Mouse (Mus musculus) R1 (cell line): Measurements from ENCODE around the gene Gm14406.
"Not testable (repeated sequence)": the region's sequence is repeated elsewhere in the genome, so short reads cannot be mapped to it uniquely, and the experiment has no call there.

Source experiments
- DNase-seq: peaks from one replicate; pipeline ENCODE4 v3.0.0-alpha.2; 2018; ENCODE audit warnings: low read depth, low spot score

The Gm14406 gene

DNA sequence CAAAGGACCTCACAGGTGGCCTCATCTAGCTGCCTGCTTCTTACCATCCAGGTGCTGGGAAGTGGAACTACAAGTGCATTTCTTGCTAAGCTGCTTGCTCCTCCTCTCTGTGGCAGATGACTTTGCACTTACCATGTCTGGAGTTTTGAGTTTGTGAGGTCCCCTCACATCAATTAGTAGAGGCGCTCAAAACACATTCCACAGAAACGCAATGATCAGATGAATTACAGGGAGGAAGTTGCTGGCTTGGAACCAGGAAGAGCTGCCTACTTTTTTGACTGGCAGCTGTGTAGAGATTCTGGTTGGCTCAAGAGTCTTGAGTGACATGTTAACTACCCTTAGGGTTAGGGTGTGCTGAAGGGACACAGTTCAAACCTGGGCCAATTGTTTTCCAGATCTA is at the start of gene Gm14406:
Gene Gm14406 (minus strand): TSS at position 213 of the 400 bp plus-strand sequence.
- DNase-seq: peak; percentile 76

DNA sequence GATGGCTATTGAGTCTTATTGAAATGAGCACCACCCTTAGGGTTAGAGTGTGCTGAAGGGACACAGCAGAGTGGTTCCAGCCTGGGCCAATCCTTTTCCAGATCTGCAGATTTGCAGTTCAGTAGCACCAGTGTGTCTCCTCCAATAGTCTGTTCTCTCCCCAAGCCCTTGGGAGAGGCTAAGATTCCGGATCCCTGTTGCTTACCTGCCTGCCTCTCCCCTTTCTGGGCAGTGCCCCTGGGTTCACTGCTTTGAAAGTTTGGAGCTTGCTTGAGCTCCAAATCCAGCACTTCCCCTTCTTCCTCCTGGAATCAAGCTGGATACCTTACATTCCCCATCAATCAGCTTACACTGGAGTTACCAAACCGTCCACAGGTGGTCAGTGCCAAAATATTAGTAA is 2.9 kb downstream of the Gm14406 start:
- DNase-seq: not testable (repeated sequence)

DNA sequence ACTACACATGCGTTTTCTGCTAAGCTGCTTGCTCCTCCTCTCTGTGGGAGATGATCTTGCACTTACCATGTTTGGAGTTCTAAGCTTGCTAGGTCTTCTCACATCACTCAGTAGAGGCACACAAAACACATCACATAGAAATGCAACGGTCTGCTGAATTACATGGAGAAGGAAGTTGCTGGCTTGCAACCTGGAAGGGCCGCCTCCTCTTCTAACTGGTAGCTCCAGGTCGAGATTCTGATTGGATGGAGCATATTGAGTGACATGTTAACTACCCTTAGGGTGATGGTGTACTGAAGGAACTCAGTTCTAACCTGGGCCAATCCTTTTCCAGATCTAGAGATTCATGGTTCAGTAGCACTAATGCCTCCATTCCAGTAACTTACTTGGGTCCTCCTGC is 18.6 kb downstream of the Gm14406 start:
- peak; percentile 74 for DNase-seq

DNA sequence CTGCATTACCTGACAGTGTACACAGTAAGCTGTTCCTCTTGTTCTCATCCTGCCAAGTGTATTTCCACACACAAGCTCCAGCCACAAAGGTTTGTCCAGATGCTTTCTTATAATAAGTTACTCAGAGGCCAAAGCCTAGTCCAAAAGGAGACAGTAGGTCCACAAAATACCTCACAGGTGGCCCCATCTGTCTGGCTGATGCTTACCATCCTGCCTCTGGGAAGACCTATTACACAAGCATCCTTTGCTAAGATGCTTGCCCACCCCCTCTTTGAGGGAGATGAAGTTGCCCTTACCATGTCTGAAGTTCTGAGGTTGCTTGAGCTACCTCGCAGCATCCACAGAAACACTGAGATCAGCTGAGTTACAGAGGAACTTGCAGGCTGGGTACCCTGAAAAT is 22.7 kb downstream of the Gm14406 start:
- DNase-seq: not testable (repeated sequence)

DNA sequence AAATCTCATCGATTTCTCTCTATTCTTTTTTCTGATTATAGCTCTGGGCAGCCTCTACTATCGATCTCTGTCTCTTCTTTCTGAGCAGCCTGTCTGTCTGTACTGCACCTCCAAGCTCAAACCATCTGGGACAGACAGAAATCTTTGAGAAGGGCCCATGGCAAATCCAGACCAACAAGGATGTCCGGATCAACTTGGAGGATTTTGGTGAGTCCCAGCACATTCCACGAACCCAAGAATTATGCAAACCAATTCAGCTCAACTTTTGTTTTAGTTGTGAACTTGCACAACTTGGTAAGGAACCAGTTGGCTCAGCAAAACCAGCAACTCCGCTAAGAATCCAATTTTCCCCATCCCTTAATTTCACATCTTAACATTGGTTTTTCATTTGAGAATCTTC is 40.3 kb downstream of the Gm14406 start:
- DNase-seq: not testable (repeated sequence)

DNA sequence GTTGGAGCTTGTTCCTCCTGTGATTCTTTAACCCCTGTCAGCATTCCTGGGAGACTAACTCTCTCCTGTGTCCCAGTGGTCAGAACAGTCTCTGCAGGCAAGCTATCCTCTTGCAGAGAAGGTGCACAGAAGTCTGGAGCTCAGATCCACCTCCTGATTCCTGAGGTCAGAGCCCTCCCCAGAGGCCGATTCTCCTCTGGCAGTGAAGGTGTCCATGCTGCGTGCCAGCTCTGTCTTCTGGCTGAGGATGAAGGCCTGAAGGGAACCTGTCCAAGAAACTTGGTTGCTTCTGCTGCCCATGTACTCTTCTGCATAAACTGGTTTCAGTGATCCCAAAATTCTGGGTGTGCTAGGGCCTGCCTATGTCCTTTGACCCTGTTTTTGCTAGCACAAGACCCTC is 40.9 kb downstream of the Gm14406 start:
- DNase-seq: not testable (repeated sequence)

DNA sequence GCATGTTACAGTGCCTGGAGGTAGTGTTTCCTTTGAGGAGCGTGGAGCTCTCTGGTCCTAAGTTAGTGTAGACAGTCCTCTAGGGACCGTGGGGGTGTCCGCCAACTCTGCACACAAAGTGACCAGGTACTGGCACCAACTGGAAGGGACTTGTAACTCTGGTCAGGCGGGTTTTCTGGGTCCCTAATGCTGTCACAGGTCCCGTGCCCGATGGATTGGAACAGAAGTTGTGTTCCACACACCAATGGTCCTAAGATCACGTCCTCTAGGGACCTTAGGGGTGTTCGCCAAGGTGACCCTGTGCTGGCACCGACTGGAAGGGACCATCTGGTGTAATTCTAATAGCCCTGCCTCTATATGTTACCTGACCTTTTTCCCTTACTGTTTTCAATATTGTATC is 42.1 kb downstream of the Gm14406 start:
- no peak for DNase-seq

DNA sequence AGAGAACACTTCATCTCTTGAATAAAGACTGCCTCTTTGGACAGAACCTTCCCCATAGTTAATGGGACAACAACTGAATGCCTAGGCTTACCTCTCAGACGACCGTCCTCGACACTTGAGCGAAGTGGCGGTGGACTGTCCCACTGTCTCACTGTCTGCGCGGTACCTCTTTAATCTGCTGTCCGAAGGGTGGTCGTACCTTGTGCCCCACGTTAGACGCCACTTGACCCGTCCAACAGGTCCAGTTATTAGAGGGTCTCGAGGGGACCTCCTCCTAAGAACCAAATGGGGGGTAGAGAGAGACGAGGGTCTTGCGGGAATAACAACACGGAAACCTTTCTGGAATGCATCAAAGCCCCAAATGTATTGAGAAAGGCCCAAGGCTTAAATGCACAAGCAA is 53.8 kb downstream of the Gm14406 start:
- DNase-seq: not testable (repeated sequence)

DNA sequence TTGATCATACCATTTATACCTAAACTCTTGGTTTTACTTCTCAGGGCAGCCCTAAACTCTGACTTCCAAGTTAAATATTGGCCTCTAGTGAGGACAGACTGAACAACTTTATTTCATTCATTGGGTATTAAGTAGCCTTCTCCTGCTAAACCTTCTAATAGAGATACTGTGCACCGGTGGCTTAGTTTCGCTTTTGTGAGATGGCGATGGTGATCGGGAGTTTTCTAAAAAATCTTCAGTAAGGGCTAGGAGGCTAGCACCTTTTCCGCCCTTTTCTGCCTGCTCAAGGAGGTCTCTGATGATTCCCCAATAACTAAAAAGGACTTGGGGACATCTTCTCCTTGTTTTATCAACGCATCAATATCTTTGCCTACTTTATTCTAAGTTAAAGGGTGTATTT is 54.3 kb downstream of the Gm14406 start:
- DNase-seq: not testable (repeated sequence)

DNA sequence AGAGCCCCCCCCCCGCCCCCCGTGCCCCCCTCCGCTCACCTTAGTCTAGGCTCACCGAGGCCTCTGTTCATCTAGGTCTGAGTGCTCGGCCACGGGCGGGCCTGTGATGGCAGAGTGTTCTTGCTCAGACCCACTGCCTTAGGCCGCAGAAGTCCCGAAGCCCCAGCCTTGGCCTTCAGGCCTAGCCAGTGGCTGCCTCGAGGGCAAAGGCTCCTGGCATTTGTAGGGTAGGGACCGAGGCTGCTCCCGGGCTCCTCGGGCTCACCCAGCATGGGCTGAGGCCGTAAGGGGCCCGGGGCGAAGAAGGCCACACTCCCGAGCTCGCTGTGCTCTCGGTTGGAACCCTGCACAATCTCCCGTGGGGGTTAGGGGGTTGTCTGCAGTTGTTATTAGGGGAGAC is 54.9 kb downstream of the Gm14406 start:
- DNase-seq: no peak

DNA sequence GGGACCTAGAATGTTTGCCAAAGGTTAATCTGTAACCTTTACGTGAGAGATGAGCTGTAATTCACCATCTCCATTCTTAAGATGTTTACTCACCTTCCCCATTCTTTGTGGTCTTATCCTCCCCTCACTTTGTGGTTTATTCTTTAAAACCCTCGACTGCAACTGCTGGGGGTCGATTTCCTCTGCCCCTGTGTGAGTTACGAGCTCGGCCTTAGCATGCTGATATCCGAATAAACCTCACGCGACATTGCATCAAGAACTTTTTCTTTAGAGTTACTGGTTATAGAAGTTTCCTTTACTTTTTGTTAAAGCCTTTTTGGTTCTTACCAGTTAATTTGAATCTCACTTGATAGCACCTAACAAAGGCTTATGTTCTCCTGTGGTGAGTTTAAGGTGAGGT is 58.0 kb downstream of the Gm14406 start:
- no peak for DNase-seq
